Mouse (Mus musculus) neural tube, embryonic 11.5 days (tissue): ENCODE data around the gene Itga3. TPM values are rescaled to one million over a fixed set of nuclear protein-coding genes. Genes with fewer than 3 reads are reported as not detected.

Experiments
- ATAC-seq: fragments of 200-750 bp; cut with Nextera tagmentation; 2 replicates; pipeline ENCODE4 v1.8.0; 2017; ENCODE audit warnings: moderate number of reproducible peaks, mild to moderate bottlenecking, moderate TSS enrichment, moderate library complexity; ENCODE audit not compliant: insufficient read depth, low FRiP score, low TSS enrichment
- DNase-seq: peaks from one replicate; pipeline ENCODE4 v3.0.0-alpha.2; 2015; ENCODE audit warnings: low spot score
- H3K27ac ChIP-seq: fragments of 300-500 bp; sonication (generic); 2 replicates; pipeline ENCODE4 v1.5.1; 2014; ENCODE audit warnings: low read depth, mild to moderate bottlenecking, low read length
- H3K27me3 ChIP-seq: fragments of 300-500 bp; sonication (generic); 2 replicates; pipeline ENCODE4 v1.6.1; 2014; ENCODE audit warnings: mild to moderate bottlenecking, low read length, mixed read lengths; ENCODE audit not compliant: control insufficient read depth, insufficient read depth
- H3K36me3 ChIP-seq: fragments of 300-500 bp; sonication (generic); 2 replicates; pipeline ENCODE4 v1.6.1; 2014; ENCODE audit warnings: mild to moderate bottlenecking, low read length, moderate library complexity, mixed read lengths; ENCODE audit not compliant: control insufficient read depth, insufficient read depth
- H3K4me1 ChIP-seq: fragments of 300-500 bp; sonication (generic); 2 replicates; pipeline ENCODE4 v1.6.1; 2014; ENCODE audit warnings: low read length, mixed read lengths; ENCODE audit not compliant: control insufficient read depth, insufficient read depth
- H3K4me2 ChIP-seq: fragments of 300-500 bp; sonication (generic); 2 replicates; pipeline ENCODE4 v1.6.1; 2014; ENCODE audit warnings: low read depth, mild to moderate bottlenecking, moderate library complexity
- H3K4me3 ChIP-seq: fragments of 300-500 bp; sonication (generic); 2 replicates; pipeline ENCODE4 v1.5.1; 2014; ENCODE audit warnings: low read depth, low read length
- H3K9ac ChIP-seq: fragments of 300-500 bp; sonication (generic); 2 replicates; pipeline ENCODE4 v1.6.1; 2014; ENCODE audit warnings: mild to moderate bottlenecking, low read length
- H3K9me3 ChIP-seq: fragments of 300-500 bp; sonication (generic); 2 replicates; pipeline ENCODE4 v1.6.1; 2016; ENCODE audit warnings: low read length; ENCODE audit not compliant: control insufficient read depth
- WGBS: fragments of 180-500 bp; shearing (Covaris S2); extraction: QIAGEN DNeasy Blood & Tissue Kit; methylation state at CpG from one replicate; pipeline ENCODE4 v1.1.7; 2014; 5-methylcytosine and 5-hydroxymethylcytosine counted together
- polyA plus RNA-seq: library from polyadenylated mRNA; unstranded; fragments of >200 nt; fragmentation: Nextera tagmentation; extraction: Ambion mirVana; gene quantifications from 2 replicates; pipeline ENCODE4 v1.2.1, GENCODE M21; 2014

The Itga3 gene
- polyA plus RNA-seq, 1 experiment from 2014 or later = 5.2 TPM

DNA sequence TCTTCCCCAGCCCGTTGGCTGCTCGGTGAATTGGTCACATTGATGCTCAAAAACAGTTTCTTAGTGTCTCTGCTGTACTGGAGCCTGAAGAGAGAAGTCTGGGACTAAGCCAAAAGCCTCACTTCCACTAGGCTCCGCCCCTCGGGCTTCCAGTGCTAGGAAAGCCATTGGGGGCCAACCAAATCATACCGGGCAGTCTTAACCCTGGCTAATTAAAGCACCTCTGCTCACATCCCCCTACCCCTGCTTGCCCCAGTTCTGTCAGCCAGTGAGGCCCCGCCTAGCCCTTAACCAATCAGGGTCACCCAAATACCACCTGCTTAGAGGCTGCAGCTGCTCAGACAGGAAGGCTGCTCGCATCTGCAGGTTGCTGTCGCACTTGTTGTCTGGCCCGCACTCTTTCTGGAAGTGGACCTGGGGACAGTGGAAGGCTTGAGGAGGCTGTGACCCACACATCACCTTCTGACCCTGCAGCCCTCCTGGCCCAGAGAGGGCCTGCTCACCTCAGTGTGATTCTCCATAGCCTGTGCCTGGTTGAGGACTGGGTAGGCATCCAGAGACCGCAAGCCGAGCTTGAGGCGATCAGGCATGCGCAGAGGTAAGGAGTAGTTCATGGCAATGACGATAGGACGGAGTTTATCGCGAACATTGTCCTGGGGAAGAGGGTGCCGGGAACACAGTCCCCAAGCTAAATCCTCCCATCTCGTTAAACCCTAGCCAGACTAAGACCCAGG, 19.7 kb downstream of the Itga3 start:
- no peak overlapping the region for H3K27ac ChIP-seq

DNA sequence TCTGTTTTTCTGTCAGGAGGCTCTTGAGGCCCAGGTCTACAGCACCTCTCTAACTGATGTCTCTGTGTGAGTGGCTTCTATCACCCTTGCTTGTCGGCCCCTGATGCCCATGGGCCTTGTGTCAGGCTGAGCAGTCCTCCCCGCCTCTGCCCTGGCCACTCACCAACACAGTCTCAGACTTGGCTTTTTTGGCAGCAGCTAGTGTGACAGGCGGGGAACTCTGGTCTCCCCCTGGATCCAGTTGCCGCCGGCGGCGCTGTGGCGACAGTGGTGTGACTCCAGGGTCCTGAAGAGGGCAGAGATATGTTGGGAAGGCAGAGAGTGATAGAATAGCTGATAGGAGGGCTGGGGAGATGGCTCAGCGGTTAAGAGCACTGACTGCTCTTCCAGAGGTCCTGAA, 23.5 kb downstream of the Itga3 start:
- ATAC-seq = no peak
- WGBS = 79% methylated on average over 9 of the region's 9 CpGs
- no peak overlapping the region for H3K27ac ChIP-seq

More for the DNA sequence above, 19.7 kb downstream of the Itga3 start:
- DNase-seq = no peak
- 29% methylated on average over 19 of the region's 19 CpGs for WGBS
- H3K9ac ChIP-seq = no peak overlapping the region
- no peaks in the 10 kb centered on the region for H3K9me3 ChIP-seq
- no peaks in the 10 kb centered on the region for H3K4me1 ChIP-seq
- peaks cover 4% of the 10 kb centered on the region; the same call in 1 of the 2 replicates for H3K27me3 ChIP-seq
- ATAC-seq = no peak
- no peak overlapping the region for H3K4me3 ChIP-seq
- no peaks in the 10 kb centered on the region for H3K36me3 ChIP-seq
- H3K4me2 ChIP-seq = peak overlapping the region; percentile 1

GRCm38 (mm10) chr11:95046980-95047680, 29.5 kb downstream of the Itga3 start:
- 60% methylated on average over 9 of the region's 9 CpGs for WGBS

More for the DNA sequence above, 23.5 kb downstream of the Itga3 start:
- Histone ChIP-seq H3K4me3 (no peak overlapping the region), H3K4me2 (no peak overlapping the region), H3K36me3 (no peaks in the 10 kb centered on the region), H3K4me1 (no peaks in the 10 kb centered on the region), H3K9me3 (no peaks in the 10 kb centered on the region), H3K27me3 (peaks cover 4% of the 10 kb centered on the region; the same call in 1 of the 2 replicates), H3K9ac (no peak overlapping the region)
- DNase-seq = no peak

DNA sequence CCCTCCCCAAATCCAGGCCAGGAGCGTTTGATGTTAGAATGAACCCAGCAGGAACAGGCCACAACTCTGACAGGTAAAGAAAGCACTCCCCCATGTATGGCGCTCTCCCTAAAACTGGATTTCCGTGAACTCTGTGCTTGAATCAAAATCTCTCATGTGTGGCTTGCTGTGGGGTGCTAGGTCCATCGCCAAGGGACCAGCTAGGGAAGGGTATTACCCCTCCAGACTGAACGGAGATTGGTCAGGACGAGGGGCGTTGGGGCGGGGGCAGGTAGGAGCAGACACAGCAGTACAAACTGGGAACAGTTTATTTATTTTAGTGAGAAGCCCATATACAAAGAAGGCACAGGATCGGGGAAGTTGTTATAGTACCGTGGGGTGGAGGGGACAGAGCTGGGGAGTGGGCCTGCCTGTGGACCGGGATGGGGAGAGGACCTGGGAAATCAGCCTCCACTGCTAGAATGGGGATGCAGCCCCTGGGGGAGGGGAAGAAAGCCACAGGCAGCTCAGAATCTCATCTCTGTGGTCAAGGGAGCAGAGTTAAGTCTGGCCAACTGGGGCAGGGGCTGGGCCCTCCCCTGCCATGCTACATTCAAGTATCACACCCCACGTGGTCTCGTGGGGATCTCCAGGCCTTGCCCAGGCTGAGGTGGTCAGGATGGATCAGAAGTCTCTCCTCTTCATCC, 32.3 kb downstream of the Itga3 start:
- Histone ChIP-seq H3K9me3 (no peaks in the 10 kb centered on the region), H3K27ac (no peak overlapping the region), H3K27me3 (no peaks in the 10 kb centered on the region), H3K4me1 (peaks cover 6% of the 10 kb centered on the region), H3K36me3 (no peaks in the 10 kb centered on the region), H3K4me2 (no peak overlapping the region), H3K4me3 (no peak overlapping the region), H3K9ac (no peak overlapping the region; the same call in 1 of the 2 replicates)
- ATAC-seq (no peak), DNase-seq (no peak)
- WGBS = 60% methylated on average over 12 of the region's 13 CpGs

More at GRCm38 (mm10) chr11:95046980-95047680, 29.5 kb downstream of the Itga3 start:
- Histone ChIP-seq H3K9me3 (no peaks in the 10 kb centered on the region), H3K4me2 (no peak overlapping the region), H3K27ac (no peak overlapping the region), H3K9ac (no peak overlapping the region), H3K4me1 (no peaks in the 10 kb centered on the region), H3K27me3 (no peaks in the 10 kb centered on the region), H3K36me3 (no peaks in the 10 kb centered on the region), H3K4me3 (no peak overlapping the region)
- ATAC-seq (0 out of 2 replicates have a peak, but pooled peaks have one; percentile 48), DNase-seq (peak; percentile 72)

- no peak overlapping the region for H3K4me3 ChIP-seq
- 53% methylated on average over 7 of the region's 7 CpGs for WGBS
- ATAC-seq (no peak), DNase-seq (no peak)
- no peaks in the 10 kb centered on the region for H3K9me3 ChIP-seq
- peaks cover 6% of the 10 kb centered on the region for H3K4me1 ChIP-seq
- no peak overlapping the region for H3K27ac ChIP-seq
- H3K4me2 ChIP-seq = no peak overlapping the region
- no peaks in the 10 kb centered on the region for H3K36me3 ChIP-seq
- H3K27me3 ChIP-seq = no peaks in the 10 kb centered on the region
- H3K9ac ChIP-seq = no peak overlapping the region
Observed at GRCm38 (mm10) chr11:95043608-95044007, 33.0 kb downstream of the Itga3 start.

DNA sequence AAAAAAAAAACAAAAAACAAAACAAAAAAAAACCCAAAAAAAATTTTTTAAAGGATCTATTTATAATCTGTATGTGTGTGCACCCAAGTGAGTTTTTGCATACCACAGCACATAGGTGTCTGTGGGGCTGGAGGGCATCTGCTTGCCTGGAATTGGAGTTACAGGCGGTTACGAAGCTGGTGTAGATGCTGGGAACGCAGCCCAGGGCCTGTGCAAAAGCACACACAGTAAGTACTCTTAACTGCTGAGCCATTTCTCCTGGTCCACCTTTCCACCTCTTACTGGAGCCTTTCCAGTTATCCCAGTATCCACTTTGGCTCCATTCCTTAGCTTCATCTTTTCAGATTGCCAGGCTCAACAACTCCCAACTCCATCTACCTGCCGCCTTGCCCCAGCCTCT, 33.5 kb downstream of the Itga3 start:
- Histone ChIP-seq H3K4me3 (no peak overlapping the region), H3K27ac (no peak overlapping the region), H3K9ac (no peak overlapping the region), H3K9me3 (no peaks in the 10 kb centered on the region), H3K4me1 (peaks cover 6% of the 10 kb centered on the region), H3K27me3 (no peaks in the 10 kb centered on the region), H3K4me2 (no peak overlapping the region), H3K36me3 (no peaks in the 10 kb centered on the region)
- no peak for DNase-seq
- ATAC-seq = no peak
- WGBS = 87% methylated on average over 4 of the region's 4 CpGs

GRCm38 (mm10) chr11:95042096-95042495, 34.5 kb downstream of the Itga3 start:
- peak overlapping the region; percentile 10; the same call in 1 of the 2 replicates for H3K9ac ChIP-seq

GRCm38 (mm10) chr11:95041139-95041609, 35.4 kb downstream of the Itga3 start, which contains the start of gene Pdk2:
Pdk2 (minus strand) TSS chr11:95041354.
- peak within 1 kb of the TSS; percentile 95 for H3K4me2 ChIP-seq
- WGBS = under 1% methylated on average over 41 of the region's 41 CpGs
- no peaks in the 10 kb centered on the region for H3K27me3 ChIP-seq
- peak within 1 kb of the TSS; percentile 69 for H3K9ac ChIP-seq
- DNase-seq = peak; percentile 97
- no peaks in the 10 kb centered on the region for H3K36me3 ChIP-seq
- H3K27ac ChIP-seq = no peak within 1 kb of the TSS
- peaks cover 6% of the 10 kb centered on the region for H3K4me1 ChIP-seq
- peak; percentile 97 for ATAC-seq
- peak within 1 kb of the TSS; percentile 68 for H3K4me3 ChIP-seq
- no peaks in the 10 kb centered on the region for H3K9me3 ChIP-seq

More at GRCm38 (mm10) chr11:95042096-95042495, 34.5 kb downstream of the Itga3 start:
- no peaks in the 10 kb centered on the region for H3K36me3 ChIP-seq
- under 1% methylated on average over 11 of the region's 11 CpGs for WGBS
- ATAC-seq = no peak
- peak overlapping the region; percentile 52 for H3K4me2 ChIP-seq
- no peak overlapping the region for H3K27ac ChIP-seq
- peak; percentile 84 for DNase-seq
- H3K4me3 ChIP-seq = peak overlapping the region; percentile 22
- no peaks in the 10 kb centered on the region for H3K27me3 ChIP-seq
- peaks cover 6% of the 10 kb centered on the region for H3K4me1 ChIP-seq
- H3K9me3 ChIP-seq = no peaks in the 10 kb centered on the region
